Mouse (Mus musculus) liver, embryonic 13.5 days (tissue): ENCODE data around the gene Bricd5. TPM values are rescaled to one million over a fixed set of nuclear protein-coding genes. Genes with fewer than 3 reads are reported as not detected.
"Not testable (repeated sequence)": the region's sequence is repeated elsewhere in the genome, so short reads cannot be mapped to it uniquely, and the experiment has no call there.

Experiments used
- ATAC-seq: fragments of 200-750 bp; cut with Nextera tagmentation; 2 replicates; pipeline ENCODE4 v1.8.0; 2017; ENCODE audit warnings: low read depth, mild to moderate bottlenecking, moderate number of reproducible peaks, moderate library complexity
- DNase-seq: peaks from one replicate; pipeline ENCODE4 v3.0.0; 2022
- H3K27ac ChIP-seq: fragments of 300-500 bp; sonication (generic); 2 replicates; pipeline ENCODE4 v1.5.1; 2015; ENCODE audit warnings: moderate library complexity, mild to moderate bottlenecking, inconsistent platforms
- H3K27me3 ChIP-seq: fragments of 300-500 bp; sonication (generic); 2 replicates; pipeline ENCODE4 v1.6.1; 2015; ENCODE audit warnings: mild to moderate bottlenecking, inconsistent platforms
- H3K36me3 ChIP-seq: fragments of 300-500 bp; sonication (generic); 2 replicates; pipeline ENCODE4 v1.6.1; 2015; ENCODE audit warnings: mild to moderate bottlenecking, inconsistent platforms
- H3K4me1 ChIP-seq: fragments of 300-500 bp; sonication (generic); replicated peaks from 2 replicates; pipeline ENCODE4 v1.6.1; 2015; ENCODE audit warnings: inconsistent platforms
- H3K4me2 ChIP-seq: fragments of 300-500 bp; sonication (generic); 2 replicates; pipeline ENCODE4 v1.6.1; 2015; ENCODE audit warnings: inconsistent platforms, mild to moderate bottlenecking, moderate library complexity
- H3K4me3 ChIP-seq: fragments of 300-500 bp; sonication (generic); replicated peaks from 2 replicates; pipeline ENCODE4 v1.5.1; 2015; ENCODE audit warnings: mild to moderate bottlenecking, inconsistent platforms
- H3K9ac ChIP-seq: fragments of 300-500 bp; sonication (generic); 2 replicates; pipeline ENCODE4 v1.6.1; 2015; ENCODE audit warnings: mild to moderate bottlenecking, inconsistent platforms
- H3K9me3 ChIP-seq: fragments of 300-500 bp; sonication (generic); replicated peaks from 2 replicates; pipeline ENCODE4 v1.6.1; 2016; ENCODE audit warnings: inconsistent platforms
- WGBS: fragments of 180-500 bp; shearing (Covaris S2); methylation state at CpG from one replicate; pipeline ENCODE4 v1.1.7; 2015; ENCODE audit not compliant: insufficient replicate concordance; 5-methylcytosine and 5-hydroxymethylcytosine counted together
- polyA plus RNA-seq: library from polyadenylated mRNA; unstranded; fragments of >200 nt; fragmentation: Nextera tagmentation; extraction: Ambion mirVana; gene quantifications from 2 replicates; pipeline ENCODE4 v1.2.1, GENCODE M21; 2015

The Bricd5 gene
- polyA plus RNA-seq, 1 experiment from 2014 or later = 0.13 TPM

- WGBS = 74% methylated on average over 7 of the region's 7 CpGs
- Histone ChIP-seq H3K9ac (no peak within 1 kb of the TSS), H3K4me2 (no peak within 1 kb of the TSS), H3K27me3 (no peaks in the 10 kb centered on the region), H3K36me3 (peaks cover 76% of the 10 kb centered on the region), H3K9me3 (no peaks in the 10 kb centered on the region), H3K4me3 (no peak within 1 kb of the TSS), H3K27ac (no peak within 1 kb of the TSS), H3K4me1 (no peaks in the 10 kb centered on the region)
- DNase-seq = no peak
- ATAC-seq = no peak
Measured at GRCm38 (mm10) chr17:24442632-24443155, 31.0 kb upstream of the Bricd5 start, which contains the start of gene Dnase1l2. Gene Dnase1l2 (minus strand): TSS chr17:24443105.

GRCm38 (mm10) chr17:24443409-24443808, 30.3 kb upstream of the Bricd5 start:
- H3K36me3 ChIP-seq = peaks cover 76% of the 10 kb centered on the region
- no peak for ATAC-seq
- 84% methylated on average over 4 of the region's 4 CpGs for WGBS
- H3K9me3 ChIP-seq = no peaks in the 10 kb centered on the region
- H3K27ac ChIP-seq = no peak overlapping the region
- no peak for DNase-seq
- H3K4me3 ChIP-seq = no peak overlapping the region
- H3K9ac ChIP-seq = no peak overlapping the region
- no peaks in the 10 kb centered on the region for H3K4me1 ChIP-seq
- no peaks in the 10 kb centered on the region for H3K27me3 ChIP-seq
- no peak overlapping the region for H3K4me2 ChIP-seq

GRCm38 (mm10) chr17:24446590-24446989, 27.1 kb upstream of the Bricd5 start:
- DNase-seq = no peak
- Histone ChIP-seq H3K4me3 (no peak overlapping the region), H3K9me3 (no peaks in the 10 kb centered on the region), H3K9ac (no peak overlapping the region), H3K36me3 (peaks cover 81% of the 10 kb centered on the region), H3K4me1 (no peaks in the 10 kb centered on the region), H3K27ac (no peak overlapping the region), H3K27me3 (no peaks in the 10 kb centered on the region), H3K4me2 (no peak overlapping the region)
- no peak for ATAC-seq
- 81% methylated on average over 8 of the region's 8 CpGs for WGBS

- Histone ChIP-seq H3K9ac (no peak overlapping the region), H3K4me2 (no peak overlapping the region), H3K27me3 (no peaks in the 10 kb centered on the region), H3K27ac (no peak overlapping the region), H3K9me3 (no peaks in the 10 kb centered on the region), H3K4me3 (no peak overlapping the region), H3K36me3 (peaks cover 69% of the 10 kb centered on the region), H3K4me1 (peaks cover 20% of the 10 kb centered on the region)
- WGBS = 83% methylated on average over 6 of the region's 6 CpGs
- ATAC-seq = no peak
- no peak for DNase-seq
Measured at GRCm38 (mm10) chr17:24449507-24449906, 24.2 kb upstream of the Bricd5 start.

GRCm38 (mm10) chr17:24451220-24451619, 22.5 kb upstream of the Bricd5 start:
- H3K36me3 ChIP-seq = peaks cover 52% of the 10 kb centered on the region
- no peak overlapping the region for H3K4me2 ChIP-seq
- no peaks in the 10 kb centered on the region for H3K27me3 ChIP-seq
- H3K9me3 ChIP-seq = no peaks in the 10 kb centered on the region
- no peak overlapping the region for H3K27ac ChIP-seq
- ATAC-seq = no peak
- H3K4me3 ChIP-seq = no peak overlapping the region
- 88% methylated on average over 6 of the region's 6 CpGs for WGBS
- no peak overlapping the region for H3K9ac ChIP-seq
- no peak for DNase-seq
- peaks cover 28% of the 10 kb centered on the region for H3K4me1 ChIP-seq

DNA sequence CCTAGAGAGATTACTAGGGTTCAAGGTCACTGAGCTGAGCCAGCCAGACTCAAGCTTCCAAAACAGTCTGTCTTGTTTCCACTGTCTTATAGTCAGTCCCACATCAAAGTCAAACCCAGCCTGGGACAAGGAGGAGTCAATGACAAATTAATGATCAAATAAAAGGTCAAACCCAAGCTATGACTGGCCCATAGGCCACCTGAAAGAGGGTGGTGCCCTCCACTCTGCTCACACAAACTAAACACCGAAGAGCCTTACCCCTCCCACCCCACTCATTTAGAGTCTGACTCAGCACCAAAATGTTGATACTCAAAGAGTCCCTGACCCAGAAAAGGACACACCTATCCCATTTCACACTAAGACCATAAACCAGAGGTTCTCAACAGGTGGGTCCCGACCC, 20.3 kb upstream of the Bricd5 start:
- H3K9me3 ChIP-seq = no peaks in the 10 kb centered on the region
- no peaks in the 10 kb centered on the region for H3K27me3 ChIP-seq
- 61% methylated on average over 2 of the region's 2 CpGs for WGBS
- DNase-seq (peak; percentile 47), ATAC-seq (no peak)
- H3K4me2 ChIP-seq = peak overlapping the region; percentile 79
- H3K27ac ChIP-seq = peak overlapping the region; percentile 98
- H3K4me3 ChIP-seq = peak overlapping the region; percentile 77
- H3K36me3 ChIP-seq = peaks cover 30% of the 10 kb centered on the region
- peaks cover 31% of the 10 kb centered on the region for H3K4me1 ChIP-seq
- peak overlapping the region; percentile 94 for H3K9ac ChIP-seq

GRCm38 (mm10) chr17:24454218-24454755, 19.4 kb upstream of the Bricd5 start:
- Histone ChIP-seq H3K4me2 (peak overlapping the region; percentile 79), H3K4me3 (peak overlapping the region; percentile 77), H3K9me3 (no peaks in the 10 kb centered on the region), H3K9ac (peak overlapping the region; percentile 94), H3K36me3 (peaks cover 21% of the 10 kb centered on the region), H3K4me1 (peaks cover 31% of the 10 kb centered on the region), H3K27me3 (no peaks in the 10 kb centered on the region), H3K27ac (peak overlapping the region; percentile 98)
- WGBS = 3% methylated on average over 14 of the region's 14 CpGs
- no peak for ATAC-seq
- no peak for DNase-seq

DNA sequence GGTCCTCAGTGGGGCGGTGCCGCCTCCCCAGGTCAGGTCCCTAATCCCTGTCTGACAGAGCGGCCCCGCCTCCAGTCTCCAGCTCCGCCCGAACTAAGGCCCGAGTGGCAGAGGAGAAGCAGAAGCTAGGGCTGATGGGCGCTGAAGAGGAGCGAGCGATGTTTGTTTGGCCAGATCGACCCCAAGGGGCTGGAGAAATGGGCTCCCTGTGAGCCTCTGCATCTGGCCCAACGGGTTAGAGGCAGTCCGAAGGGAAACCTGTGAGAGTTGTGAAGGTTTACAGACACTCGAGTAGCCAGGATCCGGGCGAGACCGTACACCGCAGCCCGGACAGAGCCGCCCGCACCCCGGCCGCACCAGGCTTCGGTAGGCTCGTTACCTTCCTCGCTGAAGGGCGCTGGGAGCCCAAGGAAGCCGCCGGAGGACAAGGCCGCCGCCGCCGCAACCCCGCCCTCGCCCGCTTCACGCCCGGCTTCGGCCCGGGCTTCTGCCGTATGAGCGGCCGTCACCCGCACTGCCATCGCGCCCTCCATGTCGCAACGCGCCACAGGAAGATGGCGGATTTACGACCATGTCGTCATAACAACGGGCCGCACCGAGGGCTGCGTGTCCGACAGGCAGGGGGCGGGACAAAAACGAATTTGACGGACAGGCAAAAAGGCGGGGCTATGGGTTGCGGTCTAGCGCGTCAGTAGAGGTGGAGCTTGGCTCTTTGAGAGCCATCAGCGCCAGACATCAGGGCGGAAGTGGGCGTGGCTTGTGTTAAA, 18.7 kb upstream of the Bricd5 start:
- peak; percentile 99 for DNase-seq
- Histone ChIP-seq H3K4me1 (peaks cover 31% of the 10 kb centered on the region), H3K27ac (peak overlapping the region; percentile 98), H3K9ac (peak overlapping the region; percentile 94), H3K9me3 (no peaks in the 10 kb centered on the region), H3K4me2 (peak overlapping the region; percentile 79), H3K4me3 (peak overlapping the region; percentile 77), H3K36me3 (peaks cover 15% of the 10 kb centered on the region), H3K27me3 (no peaks in the 10 kb centered on the region)
- 1% methylated on average over 67 of the region's 67 CpGs for whole genome bisulfite sequencing
- peak; percentile 94 for ATAC-seq

DNA sequence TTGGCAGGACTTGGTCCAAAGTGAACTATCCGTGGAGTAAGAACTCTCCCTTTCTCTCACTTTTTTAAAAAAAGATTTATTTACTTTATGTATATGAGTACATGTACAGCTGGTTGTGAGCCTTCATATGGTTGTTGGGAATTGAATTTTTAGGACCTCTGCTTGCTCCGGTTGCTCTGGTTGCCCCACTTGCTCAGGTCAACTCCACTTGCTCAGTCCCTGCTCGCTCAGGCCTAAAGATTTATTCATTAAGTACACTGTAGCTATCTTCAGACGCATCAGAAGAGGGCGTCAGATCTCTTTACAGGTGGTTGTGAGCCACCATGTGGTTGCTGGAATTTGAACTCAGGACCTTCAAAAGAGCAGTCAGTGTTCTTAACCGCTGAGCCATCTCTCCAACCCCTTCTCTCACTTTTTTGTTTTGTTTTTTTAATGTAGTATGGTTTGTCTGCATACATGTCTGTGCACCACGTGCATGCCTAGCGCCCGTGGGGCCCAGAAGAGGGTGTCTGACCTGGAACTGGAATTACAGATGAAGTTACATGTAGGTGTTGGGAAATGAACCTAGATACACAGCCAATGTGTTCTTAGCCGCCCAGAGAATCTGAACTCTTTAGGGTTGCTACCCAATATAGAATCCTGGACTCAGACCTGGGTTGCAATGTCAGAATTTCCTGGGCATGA, 18.0 kb upstream of the Bricd5 start:
- H3K4me1 ChIP-seq = peaks cover 31% of the 10 kb centered on the region
- 41% methylated on average over 10 of the region's 10 CpGs for WGBS
- ATAC-seq, H3K9me3 ChIP-seq, H3K36me3 ChIP-seq, H3K27me3 ChIP-seq, DNase-seq: not testable (repeated sequence)
- H3K27ac ChIP-seq = peak overlapping the region; percentile 74
- peak overlapping the region; percentile 54 for H3K9ac ChIP-seq
- peak overlapping the region; percentile 79 for H3K4me2 ChIP-seq
- peak overlapping the region; percentile 77 for H3K4me3 ChIP-seq

DNA sequence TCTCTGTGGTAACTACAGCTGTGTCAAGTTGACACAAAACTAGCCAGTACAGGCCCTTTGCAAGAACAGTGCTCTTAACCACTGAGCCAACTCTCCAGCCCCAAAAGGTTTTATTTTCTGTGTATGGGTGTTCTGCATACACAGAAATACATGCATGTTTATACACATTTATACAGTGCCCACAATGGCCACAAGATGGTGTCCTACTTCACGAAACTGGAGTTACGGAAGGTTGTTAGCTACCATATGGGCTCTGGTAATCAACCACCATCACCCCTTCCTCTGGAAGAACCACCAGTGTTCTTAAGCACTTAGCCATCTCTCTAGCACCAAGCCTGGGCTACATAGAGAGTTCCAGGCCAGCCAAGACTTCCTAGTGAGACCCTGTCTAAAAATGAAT, 12.1 kb upstream of the Bricd5 start:
- Histone ChIP-seq H3K27me3 (no peaks in the 10 kb centered on the region), H3K4me2 (no peak overlapping the region), H3K4me1 (peaks cover 14% of the 10 kb centered on the region), H3K9ac (no peak overlapping the region), H3K36me3 (no peaks in the 10 kb centered on the region), H3K4me3 (no peak overlapping the region), H3K9me3 (no peaks in the 10 kb centered on the region), H3K27ac (no peak overlapping the region)
- ATAC-seq = no peak; the same call in 1 of the 2 replicates
- 44% methylated on average over 2 of the region's 2 CpGs for WGBS
- DNase-seq = peak; percentile 37

GRCm38 (mm10) chr17:24462932-24463331, 10.8 kb upstream of the Bricd5 start:
- no peak overlapping the region for H3K27ac ChIP-seq
- no peaks in the 10 kb centered on the region for H3K27me3 ChIP-seq
- no peak overlapping the region for H3K4me3 ChIP-seq
- DNase-seq (no peak), ATAC-seq (no peak)
- no peak overlapping the region for H3K9ac ChIP-seq
- H3K36me3 ChIP-seq = no peaks in the 10 kb centered on the region
- H3K4me2 ChIP-seq = no peak overlapping the region
- peaks cover 14% of the 10 kb centered on the region for H3K4me1 ChIP-seq
- WGBS = 80% methylated on average over 1 of the region's 1 CpGs
- H3K9me3 ChIP-seq = no peaks in the 10 kb centered on the region
